Mouse (Mus musculus) mouse embryonic stem cell (cell line): Measurements from ENCODE around the gene Mrpl46.

Experiments
- in situ Hi-C, 2 experiments: fragments of 300-500 bp; cut with MboI; formaldehyde crosslinking; loops; 1 replicate in 1 of 2; 3 replicates in 1 of 2; pipeline ENCODE4 v1.14.3; 2019 to 2020; ENCODE audit warnings: low sequenced_read_pairs in 2 of 2, low pct_unique_long_range_greater_than_20kb in 1 of 2, mixed read lengths in 1 of 2; ENCODE audit not compliant: unreplicated experiment in 1 of 2

The Mrpl46 gene

DNA sequence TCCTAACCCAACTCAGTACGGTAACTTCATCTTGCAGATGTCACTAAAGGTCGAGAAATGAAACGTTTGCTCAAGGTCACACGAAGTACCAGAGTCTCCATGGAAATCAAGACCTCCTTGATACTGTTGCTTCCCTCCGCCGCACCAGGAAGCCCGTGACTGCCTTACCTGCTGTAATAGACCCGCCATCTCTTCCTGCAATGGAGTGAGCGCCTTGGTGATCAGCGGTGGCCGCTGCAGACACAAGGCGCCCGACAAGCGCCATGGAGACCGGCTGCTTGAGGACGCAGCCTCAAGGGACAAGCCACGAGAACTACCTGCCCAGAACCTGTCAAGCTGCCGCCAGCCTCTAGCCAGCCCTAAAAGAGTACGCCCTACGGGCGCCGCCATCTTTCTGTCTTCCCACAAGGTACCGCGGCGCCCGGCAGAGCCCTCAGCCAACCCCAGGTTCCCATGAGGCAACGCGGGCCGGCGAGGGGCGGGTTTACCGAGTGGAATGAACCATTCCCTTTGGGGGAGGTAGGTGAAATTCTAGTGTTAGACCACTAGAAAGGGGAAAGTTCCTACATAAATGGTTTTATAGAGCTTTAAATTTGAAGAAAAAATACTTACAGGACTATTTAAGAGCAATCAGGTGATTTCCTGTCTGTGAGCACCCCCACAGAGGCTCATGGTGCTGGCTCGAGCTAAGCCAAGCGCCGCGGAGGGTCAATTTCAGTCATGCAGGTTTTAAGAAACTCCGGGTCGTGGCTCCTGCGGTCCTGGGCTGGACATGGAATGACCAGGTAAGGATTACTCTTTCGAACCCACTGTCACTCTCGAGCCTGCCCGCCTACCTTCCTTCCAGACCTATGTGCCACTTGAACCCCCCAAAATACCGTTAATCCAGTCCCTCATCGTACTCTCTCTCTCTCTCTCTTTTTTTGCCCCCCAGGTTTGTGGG lies at the start of gene Mrpl46, which contains the start of gene Mrps11:
Mrpl46 (minus strand) TSS at position 893 of the 943 bp plus-strand sequence.
Mrps11 (plus strand) TSS at position 481 of the 943 bp plus-strand sequence.
- in situ Hi-C loops = no loop called here

- in situ Hi-C loops = no loop called here
Observed at GRCm38 (mm10) chr7:78827749-78828362, 44.5 kb upstream of the Mrpl46 start.

- in situ Hi-C loops = no loop called here
Observed at GRCm38 (mm10) chr7:78826682-78827385, 43.5 kb upstream of the Mrpl46 start.

DNA sequence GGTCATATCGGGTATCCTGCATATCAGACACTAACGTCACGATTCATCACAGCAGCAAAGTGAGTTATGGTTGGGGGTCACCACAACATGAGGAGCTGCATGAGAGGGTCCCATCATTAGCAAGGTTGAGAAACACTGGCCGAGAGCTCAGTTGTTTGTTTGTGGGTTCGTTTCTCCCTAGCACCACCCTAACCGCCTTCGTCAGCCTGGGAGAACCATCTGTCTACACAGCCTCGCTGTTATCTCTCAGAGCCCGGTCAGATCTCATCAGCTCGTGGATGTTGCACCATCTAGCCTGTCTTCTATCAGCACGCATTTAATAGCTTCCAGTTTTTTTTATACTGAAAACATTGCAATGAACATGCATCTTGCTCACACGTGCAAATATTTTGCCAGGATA lies 35.0 kb upstream of the Mrpl46 start:
- in situ Hi-C loops = no loop called here

DNA sequence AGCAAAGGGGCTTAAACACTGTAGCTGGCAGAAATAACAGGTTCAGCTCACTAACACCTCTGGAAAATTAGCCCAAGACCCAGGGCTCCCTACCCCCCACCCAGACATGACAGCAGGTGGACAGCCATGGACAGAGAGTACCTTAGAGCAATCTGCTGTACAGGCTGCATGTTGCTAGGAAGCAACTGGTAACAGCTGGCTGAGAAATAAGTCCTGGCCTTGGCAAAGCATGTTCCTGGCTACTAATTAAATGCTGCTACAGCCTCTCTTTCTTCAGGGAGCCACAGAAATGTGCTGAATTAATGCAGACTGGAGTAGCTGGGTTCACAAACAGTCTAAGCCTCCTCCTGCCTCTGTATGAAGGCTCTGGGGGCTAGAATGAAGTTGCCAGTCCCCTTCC lies 31.4 kb upstream of the Mrpl46 start:
- in situ Hi-C loops = no loop called here

DNA sequence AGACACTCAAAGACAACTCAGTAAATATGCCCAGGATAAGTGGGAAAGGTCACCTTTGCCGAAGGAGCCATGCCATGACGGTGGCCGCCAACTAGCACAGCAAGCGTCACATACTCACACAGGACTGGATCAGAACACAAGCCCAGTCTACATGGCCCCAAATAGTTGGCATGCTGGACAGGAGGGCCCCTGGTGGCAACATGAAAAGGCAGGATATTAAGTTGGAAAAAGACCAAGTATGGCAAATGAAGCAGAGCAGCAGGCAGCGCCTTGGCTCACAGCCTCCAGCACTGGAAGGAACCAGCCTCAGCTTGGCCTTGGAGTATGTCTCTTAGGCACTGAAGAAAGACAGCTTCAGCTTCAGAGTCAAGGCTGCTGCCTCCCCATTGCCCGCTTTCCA lies 30.5 kb upstream of the Mrpl46 start:
- in situ Hi-C loops = no loop called here

GRCm38 (mm10) chr7:78807192-78807591 lies 23.9 kb upstream of the Mrpl46 start:
- in situ Hi-C loops = no loop called here

DNA sequence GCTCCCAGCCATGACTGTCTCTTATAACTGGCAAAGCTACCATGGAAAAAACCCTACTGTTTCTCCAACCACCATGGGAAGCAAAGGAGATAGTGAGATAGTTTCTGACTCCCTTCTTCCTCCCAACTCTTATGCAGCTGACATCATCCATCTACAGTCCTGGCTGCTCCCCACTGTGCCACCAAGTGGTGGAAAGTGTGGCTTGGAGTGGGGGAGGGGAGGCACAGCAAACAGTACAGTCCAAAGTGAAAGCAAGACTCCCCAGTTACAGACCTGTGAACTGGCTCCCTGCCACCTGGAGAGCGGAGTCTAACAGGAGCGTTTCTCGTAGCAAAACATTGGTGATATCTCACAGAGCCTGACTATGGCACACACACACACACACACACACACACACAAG lies 20.5 kb upstream of the Mrpl46 start:
- in situ Hi-C loops = no loop called here

GRCm38 (mm10) chr7:78799730-78800496 lies 16.6 kb upstream of the Mrpl46 start:
- in situ Hi-C loops = no loop called here

- in situ Hi-C loops = no loop called here
Observed at GRCm38 (mm10) chr7:78797843-78798455, 14.6 kb upstream of the Mrpl46 start.

- in situ Hi-C loops = no loop called here
Observed at GRCm38 (mm10) chr7:78796624-78797023, 13.3 kb upstream of the Mrpl46 start.

- in situ Hi-C loops = loop anchor here (5.0 kb wide), 1 partner anchor 98 kb away; no protein-coding TSS in a partner anchor
Observed at GRCm38 (mm10) chr7:78794571-78795092, 11.3 kb upstream of the Mrpl46 start.

DNA sequence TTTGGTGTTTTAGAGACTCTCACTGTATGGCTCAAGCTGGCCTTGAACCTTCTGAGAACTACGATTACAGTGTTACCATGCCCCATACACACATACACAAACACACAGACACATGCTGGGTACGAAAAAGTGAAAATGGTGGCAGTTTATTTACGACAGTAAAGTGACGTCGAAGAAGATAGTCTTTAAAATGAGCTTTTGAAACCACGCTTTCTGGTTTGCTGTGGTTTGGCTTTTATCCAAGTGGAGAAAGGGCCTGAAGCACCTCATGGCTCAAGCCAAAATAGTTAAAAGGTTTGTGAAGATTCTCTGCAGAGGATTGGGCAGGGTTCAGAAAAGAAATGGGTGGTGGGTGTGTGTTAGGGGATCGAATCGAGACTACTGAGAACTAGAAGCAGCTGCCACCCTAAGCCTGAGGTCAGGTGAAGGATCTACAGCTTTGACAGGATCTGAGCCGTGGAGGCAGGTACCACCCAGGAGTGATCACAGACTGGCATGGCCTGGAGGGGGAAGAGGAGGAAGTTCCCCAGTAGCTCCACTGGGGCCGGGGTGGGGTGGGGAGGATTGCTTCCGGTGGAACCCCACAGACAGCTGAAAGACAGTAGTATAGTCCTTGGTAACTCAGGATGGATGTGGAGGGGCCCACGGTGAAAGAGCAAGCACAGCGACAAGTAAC lies 10.7 kb upstream of the Mrpl46 start:
- in situ Hi-C loops = loop anchor here (5.0 kb wide), 1 partner anchor 98 kb away; no protein-coding TSS in a partner anchor

GRCm38 (mm10) chr7:78791359-78792222 lies 8.3 kb upstream of the Mrpl46 start:
- in situ Hi-C loops = loop anchor here (5.0 kb wide), 1 partner anchor 101 kb away; no protein-coding TSS in a partner anchor

DNA sequence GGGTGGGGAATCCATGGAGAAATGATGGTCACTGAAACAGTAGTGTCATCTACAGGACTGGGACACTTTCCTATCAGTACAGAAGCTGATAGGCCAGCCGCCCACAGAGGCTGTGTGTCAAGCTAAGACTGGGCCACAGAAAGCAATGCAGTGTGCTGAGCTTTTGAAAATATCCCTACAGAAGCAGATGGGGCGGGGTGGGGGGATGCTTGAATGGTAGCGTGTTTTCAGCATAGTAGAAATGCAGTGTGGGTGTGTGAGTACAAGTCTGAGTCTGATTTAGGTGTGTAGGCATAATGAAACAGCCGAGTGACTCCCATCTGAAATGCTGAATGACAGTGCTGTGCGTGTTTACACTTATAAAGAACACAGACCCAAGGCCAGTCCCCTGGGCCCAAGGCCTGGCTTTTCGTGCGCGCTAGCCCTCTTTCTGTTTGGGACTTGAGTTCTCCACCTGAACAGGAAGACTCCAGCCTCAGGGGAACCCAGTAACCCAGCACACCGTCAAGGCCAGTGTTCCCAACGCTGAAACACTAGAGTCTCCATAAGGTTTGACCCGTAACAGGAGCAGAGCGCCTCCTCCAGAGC lies 4.6 kb upstream of the Mrpl46 start:
- in situ Hi-C loops = no loop called here

DNA sequence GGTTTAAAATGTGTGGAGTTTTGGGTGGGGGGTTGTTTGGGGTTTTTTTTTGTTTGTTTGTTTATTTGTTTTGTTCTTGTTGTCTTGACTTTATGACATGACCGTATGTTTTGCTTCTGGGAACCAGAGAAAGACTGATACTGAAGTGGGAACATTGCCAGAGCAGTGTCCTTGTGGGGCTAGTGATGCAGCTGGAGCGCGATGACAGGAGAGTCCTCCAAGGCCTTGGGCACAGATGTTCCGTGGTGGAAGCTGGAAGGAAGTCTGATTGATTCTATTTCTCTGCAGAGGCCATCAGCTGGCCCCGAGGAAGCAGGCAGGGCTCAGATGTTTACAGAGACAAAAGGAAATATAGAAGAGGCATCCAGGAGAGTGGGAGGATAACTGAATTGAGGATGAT lies 2.6 kb upstream of the Mrpl46 start:
- in situ Hi-C loops = no loop called here
